Mouse (Mus musculus) cerebellum, postnatal 14 days (tissue): ENCODE measurements at regions not wholly inside any gene's neighbourhood (a gene's known extent, or its start where the extent isn't known, plus 50 kb on each side); places are given as distances from the start of the nearest gene placed in this dataset.

Experiments
- DNase-seq, 2 experiments: peaks; one replicate each; pipeline ENCODE4 v3.0.0; 2021; ENCODE audit warnings: mixed read lengths in 2 of 2

DNA sequence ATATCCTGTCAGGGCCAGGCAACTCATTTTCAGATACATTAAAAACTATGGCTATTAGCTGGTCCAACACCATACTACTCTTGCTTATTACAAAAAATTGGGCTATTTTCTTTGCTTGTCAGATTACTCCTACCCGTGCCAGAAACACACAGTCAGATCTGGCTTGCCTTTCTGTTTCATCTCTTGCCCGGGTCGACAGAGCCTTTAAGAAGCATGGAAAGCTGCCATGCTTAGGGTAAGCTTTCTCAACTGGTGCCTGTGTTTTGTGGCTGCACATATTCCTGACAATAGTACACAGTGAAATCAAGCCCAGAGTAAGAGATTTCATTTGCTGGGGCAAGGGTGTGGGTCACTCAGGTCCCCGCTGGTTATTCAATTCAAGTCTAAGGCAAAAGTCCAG is 162.5 kb upstream of the Cttnbp2 start:
- DNase-seq, result peak in 1 of 2 experiments; percentile 40

DNA sequence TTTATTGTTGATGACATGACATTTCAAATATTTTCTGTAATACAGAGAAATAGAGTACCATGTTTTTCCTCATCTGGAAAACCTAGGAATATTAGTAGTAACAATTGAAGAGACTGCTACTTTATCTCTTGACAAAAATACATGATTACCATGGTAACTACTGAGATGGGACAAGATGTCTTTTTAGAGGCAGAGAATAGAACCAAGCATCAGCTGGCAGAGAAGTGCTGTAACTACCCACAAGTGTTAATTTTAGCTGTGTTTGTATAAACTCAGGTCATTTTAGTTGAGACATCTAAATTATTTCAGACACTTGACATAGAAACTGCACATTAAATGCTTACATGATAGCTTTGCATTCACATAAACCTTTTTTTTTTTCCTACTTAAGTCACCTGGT is 166.1 kb upstream of the Cttnbp2 start:
- DNase-seq, result no peak

DNA sequence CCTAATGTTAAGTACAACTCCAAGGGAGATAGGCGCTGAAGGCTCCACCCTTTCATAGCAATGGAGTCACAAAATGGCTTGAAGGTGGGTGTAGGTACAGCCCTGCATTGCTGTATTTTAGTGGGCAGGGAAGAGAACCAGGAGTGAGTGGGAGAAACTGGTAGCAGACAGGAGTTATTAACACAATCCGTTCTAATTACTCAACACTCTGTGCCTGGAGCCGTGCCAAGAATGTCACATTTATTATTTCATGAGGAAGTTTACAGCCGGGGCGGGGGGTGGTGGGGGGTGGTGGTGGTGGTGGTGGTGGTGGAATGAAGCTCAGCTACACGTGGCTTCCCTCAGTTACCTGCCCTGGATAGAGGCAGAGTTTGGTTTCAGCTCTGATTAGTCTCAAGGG is 166.3 kb upstream of the Lsm8 start:
- DNase-seq, result peak; percentile 8 to 34

DNA sequence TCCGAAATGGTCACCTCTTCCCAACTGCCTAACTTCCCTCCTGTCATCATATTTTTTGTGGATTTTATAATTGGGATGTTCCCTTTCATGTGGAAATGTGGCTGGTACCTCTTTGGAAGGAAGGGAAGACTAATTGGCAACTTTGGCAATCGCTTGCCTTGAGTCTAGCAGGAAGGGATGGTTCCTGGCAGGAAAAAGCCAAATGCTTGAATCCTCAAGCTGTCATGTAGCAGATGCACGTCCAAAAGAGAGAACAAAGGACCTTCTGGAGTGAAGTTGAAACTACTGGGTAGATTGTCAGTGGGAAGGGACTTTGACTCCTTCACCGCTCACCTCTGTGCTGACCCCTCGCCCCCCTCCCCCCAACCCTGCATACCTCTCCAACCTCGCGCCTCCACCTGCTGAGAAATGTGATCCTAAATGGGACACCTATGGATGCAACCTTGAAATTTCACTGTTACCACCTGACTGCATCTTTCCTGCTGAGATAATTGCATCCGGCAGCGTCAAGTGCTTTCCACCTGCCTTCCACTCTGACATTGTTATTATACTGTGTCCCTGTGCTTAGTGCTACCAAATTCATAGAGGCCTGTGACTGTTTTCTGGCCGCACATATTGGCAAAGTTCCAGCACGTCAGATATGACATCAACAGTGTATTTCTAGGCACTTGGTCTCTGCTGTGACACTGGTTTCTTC is 159.6 kb upstream of the Lsm8 start:
- peak; percentile 80 to 85 for DNase-seq

DNA sequence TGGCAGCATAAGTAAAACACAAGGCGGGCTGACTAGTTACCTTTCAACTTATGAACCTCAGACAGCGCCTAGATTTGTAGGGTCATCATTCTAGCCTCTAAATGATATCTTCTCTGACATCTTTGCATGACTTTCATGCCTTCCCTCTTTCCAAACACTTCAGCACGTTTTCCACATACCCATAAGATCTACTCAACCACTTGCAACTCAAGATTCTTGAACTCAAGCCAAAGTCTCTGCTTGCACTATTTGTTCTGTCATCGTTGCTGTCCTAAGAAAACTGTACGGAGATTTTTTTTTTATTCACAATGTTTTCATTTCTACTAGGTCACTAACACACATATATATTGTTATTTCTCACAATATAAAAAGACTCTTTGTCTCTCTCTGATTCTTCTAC is 150.8 kb upstream of the Lsm8 start:
- DNase-seq, result no peak

DNA sequence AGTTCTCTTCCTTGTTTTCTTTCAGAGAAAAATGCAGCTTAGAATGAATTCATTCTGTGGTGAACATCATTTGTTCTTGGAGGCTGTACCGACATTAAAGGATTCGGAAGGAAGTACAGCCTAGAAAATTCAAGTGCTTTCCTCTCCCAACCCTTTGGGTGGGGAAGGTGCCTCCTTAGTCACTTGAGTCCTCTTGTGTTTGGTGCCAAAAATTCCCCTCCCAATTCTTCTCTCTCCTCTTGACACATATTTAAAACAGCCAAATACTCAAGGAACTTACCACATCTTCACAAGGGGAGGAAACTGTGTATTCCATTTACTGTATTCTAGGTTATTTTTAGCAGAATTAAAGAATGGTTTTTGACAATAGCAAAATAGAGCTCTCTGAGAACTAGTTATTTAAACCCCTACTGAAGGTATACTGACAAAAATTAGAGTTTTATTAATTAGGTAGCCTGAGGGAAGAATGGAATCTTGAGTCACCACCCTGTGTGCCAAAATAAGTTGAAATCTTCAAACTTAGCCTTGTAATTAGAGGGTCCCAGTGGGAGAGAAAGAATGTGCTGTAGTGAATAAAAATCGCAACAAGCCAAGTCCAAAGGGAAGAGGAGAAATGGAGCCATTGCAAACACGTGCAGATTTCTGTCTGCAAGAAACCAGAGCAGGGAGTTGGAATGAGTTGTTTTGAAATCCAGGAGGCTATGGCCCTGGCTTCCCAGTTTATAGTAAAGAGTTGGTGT is 149.2 kb upstream of the Lsm8 start:
- DNase-seq, result no peak

DNA sequence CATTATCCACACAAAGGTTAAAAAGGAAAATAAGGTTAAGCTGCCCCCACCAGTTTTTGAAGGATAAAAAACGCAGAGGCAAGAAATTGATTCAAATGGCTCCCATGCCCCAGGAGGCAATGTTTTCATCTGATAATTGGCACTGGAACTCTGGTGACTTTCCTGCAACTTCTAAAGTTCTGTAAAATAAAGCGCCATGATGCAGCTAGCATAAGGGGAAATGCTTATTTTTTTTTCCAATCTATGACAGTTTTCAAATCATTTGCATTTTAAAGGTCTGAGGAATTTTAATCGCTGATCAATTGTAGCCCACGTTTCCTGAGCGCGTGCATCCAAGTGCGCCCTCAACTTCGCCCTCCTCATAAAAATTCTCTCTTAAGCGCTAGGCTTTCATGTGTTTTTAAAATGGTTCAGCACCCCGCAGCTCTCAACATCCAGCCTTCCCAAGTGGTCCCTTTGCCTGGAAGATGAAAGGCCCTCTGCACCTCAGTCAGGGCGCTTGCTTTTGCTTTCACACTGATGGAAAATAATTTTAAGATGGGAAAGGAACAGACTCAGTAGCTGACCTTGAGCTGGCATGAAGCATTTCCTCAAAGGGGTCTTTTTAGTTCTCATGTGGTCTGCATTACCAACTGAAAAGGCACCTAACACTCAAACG is 148.5 kb upstream of the Lsm8 start:
- no peak for DNase-seq

DNA sequence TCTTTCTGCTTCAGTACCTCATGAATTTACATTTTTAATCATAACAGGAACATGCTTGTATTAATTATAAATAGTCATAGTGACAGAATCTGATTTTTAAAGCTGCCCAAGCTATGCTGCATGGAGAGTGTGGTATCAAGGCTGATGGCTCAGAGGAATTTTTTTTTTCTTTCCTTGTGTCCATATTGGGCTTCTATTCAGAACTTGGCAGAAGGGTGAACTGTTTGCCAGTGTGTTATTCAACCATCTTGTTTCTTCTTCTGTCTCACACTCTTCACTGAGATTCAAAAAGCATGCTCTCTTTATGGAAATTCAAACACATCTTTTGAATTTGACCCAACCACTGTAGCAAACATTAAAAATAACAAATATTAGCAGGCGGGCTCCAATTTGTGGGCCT is 137.6 kb upstream of the Lsm8 start:
- no peak for DNase-seq

DNA sequence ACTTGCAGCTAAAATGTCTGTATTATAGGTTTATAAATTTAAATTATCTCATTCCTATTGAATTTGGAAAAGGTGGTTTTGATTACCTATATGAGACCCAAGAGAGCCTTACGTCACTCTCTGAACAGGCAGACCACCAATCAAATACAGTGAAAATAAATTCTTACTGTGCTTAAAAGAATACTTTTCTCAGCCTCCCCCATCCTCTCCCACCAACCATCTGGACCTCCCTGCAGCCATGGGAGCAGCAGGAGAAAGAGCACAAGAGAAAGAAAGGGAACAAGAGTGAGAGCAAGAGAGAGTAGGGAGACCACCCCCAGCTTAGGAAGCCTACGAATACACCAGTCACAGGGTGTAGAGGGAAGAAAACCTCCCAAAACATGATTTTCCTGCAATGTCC is 99.5 kb upstream of the Lsm8 start:
- DNase-seq, result no peak

DNA sequence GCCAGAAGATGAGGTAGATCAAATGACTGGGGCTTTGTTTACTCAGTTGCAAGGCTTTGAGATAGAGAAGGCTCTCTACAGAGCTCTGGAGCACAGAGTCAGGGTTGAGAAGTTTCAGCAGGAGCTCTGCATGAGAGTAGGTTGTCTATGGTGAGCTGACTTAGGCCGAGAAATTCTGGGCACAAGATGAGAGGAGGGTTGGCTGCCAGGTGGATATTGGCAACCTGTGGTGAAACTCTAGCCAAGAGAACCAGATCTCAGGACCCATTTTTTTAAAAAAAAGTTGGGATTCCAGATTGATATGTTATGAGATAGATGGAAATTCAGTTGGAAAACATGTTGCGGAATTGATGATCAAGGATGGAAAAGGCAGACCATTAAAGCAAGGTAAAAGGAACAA is 83.8 kb upstream of the Lsm8 start:
- peak; percentile 59 to 72 for DNase-seq

DNA sequence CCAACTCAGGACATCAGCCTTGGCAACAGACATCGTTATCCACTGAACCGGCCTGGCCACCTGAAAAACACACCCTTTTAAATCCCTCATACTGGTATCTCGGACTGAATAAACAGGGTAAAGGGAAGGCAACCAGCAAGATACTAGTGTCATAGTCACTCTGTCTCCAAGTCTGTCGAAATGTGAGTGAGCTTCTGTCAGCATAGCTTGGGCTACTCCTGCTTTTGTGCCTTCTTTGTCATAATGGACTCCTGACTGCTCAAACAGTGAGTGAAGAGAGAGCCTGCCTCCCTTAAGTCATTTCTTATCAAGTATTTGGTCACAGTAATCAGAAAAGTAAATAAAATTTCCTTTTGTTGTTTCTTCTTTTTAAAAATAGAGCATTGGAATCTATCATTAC is 53.0 kb upstream of the Lsm8 start:
- DNase-seq, result no peak

DNA sequence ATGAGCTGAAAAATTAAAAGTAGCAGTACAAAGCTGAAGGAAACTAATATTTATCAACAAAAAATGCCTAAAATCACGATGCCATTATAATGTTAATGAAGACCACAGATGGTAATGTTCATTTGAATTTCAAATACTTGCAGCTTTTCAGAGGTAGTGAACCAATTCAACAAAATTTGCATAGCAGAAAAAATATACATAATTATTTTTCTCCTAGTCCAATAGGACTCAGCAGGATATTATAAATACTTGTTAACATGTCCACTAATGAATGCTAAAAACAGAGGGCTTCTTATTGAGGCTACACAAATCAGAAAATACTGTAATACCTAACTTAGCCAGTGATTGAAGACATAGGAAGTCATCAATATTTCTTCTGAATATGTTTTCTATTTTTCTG is 52.5 kb upstream of the Lsm8 start:
- no peak for DNase-seq

DNA sequence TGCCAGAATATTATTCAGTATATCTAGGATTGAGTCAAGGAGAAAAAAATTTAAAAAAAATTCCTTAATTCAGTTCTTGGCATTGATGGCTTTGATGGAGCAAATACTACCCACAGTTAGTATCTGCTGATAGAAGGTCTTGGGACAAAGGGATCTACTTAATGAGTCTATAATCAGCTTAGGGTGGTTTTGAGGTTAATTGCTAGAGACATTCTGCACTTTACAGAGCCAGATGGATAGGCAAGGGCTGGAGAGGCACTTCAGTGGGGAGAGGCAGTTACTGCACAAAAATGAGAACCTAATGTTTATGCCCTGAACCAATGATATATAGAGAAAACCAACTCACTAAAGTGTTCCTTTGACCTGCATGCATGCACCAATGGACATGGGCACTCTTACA is 51.8 kb upstream of the Lsm8 start:
- no peak for DNase-seq
